ENCODE assay signal across 8 mouse cellular contexts in genomic region chr8:56551361-56551852, GRCm38 (mm10). TPM values are rescaled to one million over a fixed set of nuclear protein-coding genes. Genes with fewer than 3 reads are reported as not detected.
A peak's percentile ranks its signal among the peaks of the same experiment; 100 is the strongest.
DNase-seq lines count a peak whose midpoint lies in the region; ATAC-seq lines count a peak whose summit lies in the region.

No protein-coding gene starts in this region.

- H3K4me2 ChIP-seq in neural tube, embryonic 11.5 days (ENCODE audit: low read depth), result peak overlapping the region; percentile 75
- peak overlapping the region; percentile 53 for H3K4me2 ChIP-seq in embryonic facial prominence, embryonic 12.5 days (replicated peaks)
- H3K4me2 ChIP-seq in limb, embryonic 11.5 days (ENCODE audit: low read depth, severe bottlenecking), result peak overlapping the region; percentile 60
- peak overlapping the region; percentile 57 for H3K4me2 ChIP-seq in midbrain, embryonic 14.5 days (ENCODE audit: low read length)

- H3K4me3 ChIP-seq in neural tube, embryonic 11.5 days (ENCODE audit: low read depth, low read length), result peak overlapping the region; percentile 90
- H3K4me3 ChIP-seq in embryonic facial prominence, embryonic 12.5 days, result peak overlapping the region; percentile 97
- peak overlapping the region; percentile 96 for H3K4me3 ChIP-seq in limb, embryonic 11.5 days (ENCODE audit: low read depth, low read length)
- H3K4me3 ChIP-seq in midbrain, embryonic 14.5 days (replicated peaks; ENCODE audit: low read depth, low read length), result peak overlapping the region; percentile 94

- WGBS in neural tube, embryonic 11.5 days, result under 1% methylated on average over 28 of the region's 28 CpGs
- under 1% methylated on average over 28 of the region's 28 CpGs for WGBS in embryonic facial prominence, embryonic 12.5 days
- WGBS in limb, embryonic 11.5 days, result under 1% methylated on average over 28 of the region's 28 CpGs
- WGBS in midbrain, embryonic 14.5 days, result under 1% methylated on average over 28 of the region's 28 CpGs

- peak overlapping the region; percentile 62; the same call in 1 of the 2 replicates for H3K27ac ChIP-seq in neural tube, embryonic 11.5 days (ENCODE audit: low read depth, low read length)
- H3K27ac ChIP-seq in embryonic facial prominence, embryonic 12.5 days, result peak overlapping the region; percentile 83
- H3K27ac ChIP-seq in limb, embryonic 11.5 days (replicated peaks; ENCODE audit: low read depth, low read length), result peak overlapping the region; percentile 17
- peak overlapping the region; percentile 88 for H3K27ac ChIP-seq in midbrain, embryonic 14.5 days (replicated peaks; ENCODE audit: low read depth, low read length)

- no peaks in the 10 kb centered on the region for H3K9me3 ChIP-seq in neural tube, embryonic 11.5 days (ENCODE audit: control insufficient read depth, low read length)
- no peaks in the 10 kb centered on the region for H3K9me3 ChIP-seq in embryonic facial prominence, embryonic 12.5 days
- H3K9me3 ChIP-seq in limb, embryonic 11.5 days (ENCODE audit: control insufficient read depth, low read length), result no peaks in the 10 kb centered on the region
- no peaks in the 10 kb centered on the region for H3K9me3 ChIP-seq in midbrain, embryonic 14.5 days (ENCODE audit: control insufficient read depth, low read length)

- H3K9ac ChIP-seq in neural tube, embryonic 11.5 days (ENCODE audit: low read length), result peak overlapping the region; percentile 84
- H3K9ac ChIP-seq in embryonic facial prominence, embryonic 12.5 days, result peak overlapping the region; percentile 62
- H3K9ac ChIP-seq in limb, embryonic 11.5 days (ENCODE audit: low read length), result peak overlapping the region; percentile 74
- peak overlapping the region; percentile 70 for H3K9ac ChIP-seq in midbrain, embryonic 14.5 days (replicated peaks; ENCODE audit: low read length)

- peak; percentile 85 for DNase-seq in neural tube, embryonic 11.5 days (ENCODE audit: low spot score)
- no peak for DNase-seq in neural tube, embryonic 10.5 days (ENCODE audit: extremely low spot score, low spot score)
- peak; percentile 100 for DNase-seq in heart, adult 11 months
- DNase-seq in kidney, adult 18-20 months, result peak; percentile 90
- DNase-seq in limb, embryonic 11.5 days (ENCODE audit: low spot score), result peak; percentile 85
- peak; percentile 91 for DNase-seq in midbrain, embryonic 14.5 days
- peak; percentile 75 to 87 for DNase-seq in spleen, postnatal 10 days (ENCODE audit: low spot score in 2 of 2)

- H3K27me3 ChIP-seq in neural tube, embryonic 11.5 days (ENCODE audit: control insufficient read depth, insufficient read depth, low read length), result no peaks in the 10 kb centered on the region
- H3K27me3 ChIP-seq in embryonic facial prominence, embryonic 12.5 days, result no peaks in the 10 kb centered on the region
- no peaks in the 10 kb centered on the region for H3K27me3 ChIP-seq in limb, embryonic 11.5 days (ENCODE audit: control insufficient read depth, insufficient read depth, low read length)
- H3K27me3 ChIP-seq in midbrain, embryonic 14.5 days (ENCODE audit: control insufficient read depth, insufficient read depth, low read length), result no peaks in the 10 kb centered on the region

- peak; percentile 95 for ATAC-seq in neural tube, embryonic 11.5 days (ENCODE audit: insufficient read depth, low FRiP score, low TSS enrichment)
- ATAC-seq in embryonic facial prominence, embryonic 12.5 days (ENCODE audit: insufficient number of reproducible peaks, insufficient read depth, low FRiP score, low TSS enrichment), result peak; percentile 98
- ATAC-seq in limb, embryonic 11.5 days (ENCODE audit: insufficient number of reproducible peaks, low FRiP score, low TSS enrichment, low read depth), result peak; percentile 93
- peak; percentile 96 for ATAC-seq in midbrain, embryonic 14.5 days (ENCODE audit: low FRiP score, low TSS enrichment)

- H3K36me3 ChIP-seq in neural tube, embryonic 11.5 days (ENCODE audit: control insufficient read depth, insufficient read depth, low read length), result no peaks in the 10 kb centered on the region
- no peaks in the 10 kb centered on the region for H3K36me3 ChIP-seq in embryonic facial prominence, embryonic 12.5 days
- H3K36me3 ChIP-seq in limb, embryonic 11.5 days (ENCODE audit: control insufficient read depth, insufficient read depth, low read length), result no peaks in the 10 kb centered on the region
- H3K36me3 ChIP-seq in midbrain, embryonic 14.5 days (ENCODE audit: control insufficient read depth, insufficient read depth, low read length), result no peaks in the 10 kb centered on the region

- H3K4me1 ChIP-seq in neural tube, embryonic 11.5 days (ENCODE audit: control insufficient read depth, insufficient read depth, low read length), result no peaks in the 10 kb centered on the region; the same call in 1 of the 2 replicates
- H3K4me1 ChIP-seq in embryonic facial prominence, embryonic 12.5 days, result peaks cover 8% of the 10 kb centered on the region; the same call in 1 of the 2 replicates
- H3K4me1 ChIP-seq in limb, embryonic 11.5 days (ENCODE audit: control insufficient read depth, insufficient read depth, low read length), result peaks cover 5% of the 10 kb centered on the region; the same call in 1 of the 2 replicates
- H3K4me1 ChIP-seq in midbrain, embryonic 14.5 days (ENCODE audit: control insufficient read depth, insufficient read depth, low read length), result peaks cover 11% of the 10 kb centered on the region

RNA-seq across cellular contexts. Expression of gene Fbxo8, which starts 0.5 kb away (rescaled TPM):
- 37.0 and 42.3 TPM in 2 replicates for polyA plus RNA-seq in neural tube, embryonic 11.5 days (2014; fragmentation: Nextera tagmentation; extraction: Ambion mirVana)
- polyA plus RNA-seq in embryonic facial prominence, embryonic 12.5 days (2016; fragmentation: Nextera tagmentation; extraction: Ambion mirVana), result 33.2 and 34.3 TPM in 2 replicates
- polyA plus RNA-seq in limb, embryonic 11.5 days (2014; fragmentation: Nextera tagmentation; extraction: Ambion mirVana), result 54.2 and 58.2 TPM in 2 replicates
- 44.3 and 46.1 TPM in 2 replicates for polyA plus RNA-seq in midbrain, embryonic 14.5 days (2014; fragmentation: Nextera tagmentation; extraction: Ambion mirVana)

RNA-seq across cellular contexts. Expression of gene Cep44, which starts 0.6 kb away (rescaled TPM):
- polyA plus RNA-seq in neural tube, embryonic 11.5 days (2014; fragmentation: Nextera tagmentation; extraction: Ambion mirVana), result 28.8 and 32.1 TPM in 2 replicates
- polyA plus RNA-seq in embryonic facial prominence, embryonic 12.5 days (2016; fragmentation: Nextera tagmentation; extraction: Ambion mirVana), result 40.8 and 41.8 TPM in 2 replicates
- 49.4 and 50.1 TPM in 2 replicates for polyA plus RNA-seq in limb, embryonic 11.5 days (2014; fragmentation: Nextera tagmentation; extraction: Ambion mirVana)
- 26.5 and 28.2 TPM in 2 replicates for polyA plus RNA-seq in midbrain, embryonic 14.5 days (2014; fragmentation: Nextera tagmentation; extraction: Ambion mirVana)

Comparison
In these comparisons a context has a peak if more than half of its experiments do, and no peak if none do; other contexts are left out.
1. H3K27ac ChIP-seq: peak in every context shown above with its lines; median percentile 88 in midbrain, embryonic 14.5 days; 83 in embryonic facial prominence, embryonic 12.5 days; 62 in neural tube, embryonic 11.5 days; 17 in limb, embryonic 11.5 days.